Mouse (Mus musculus) liver, embryonic 14.5 days (tissue): ENCODE results near the gene Rimbp2. TPM values are rescaled to one million over a fixed set of nuclear protein-coding genes. Genes with fewer than 3 reads are reported as not detected.

Experiments used
- ATAC-seq: fragments of 200-750 bp; cut with Nextera tagmentation; 2 replicates; pipeline ENCODE4 v1.8.0; 2017; ENCODE audit warnings: moderate number of reproducible peaks, mild to moderate bottlenecking, moderate library complexity; ENCODE audit not compliant: insufficient read depth
- DNase-seq, 3 experiments: peaks; one replicate each; pipeline ENCODE4 v3.0.0-alpha.2; 2012 to 2013; ENCODE audit warnings: low read depth in 3 of 3, low spot score in 3 of 3
- H3K27ac ChIP-seq: fragments of 300-500 bp; sonication (generic); 2 replicates; pipeline ENCODE4 v1.5.1; 2014; ENCODE audit warnings: moderate library complexity, mild to moderate bottlenecking, control low read depth, inconsistent platforms
- H3K27me3 ChIP-seq: fragments of 300-500 bp; sonication (generic); 2 replicates; pipeline ENCODE4 v1.6.1; 2014; ENCODE audit warnings: mild to moderate bottlenecking, low read length, moderate library complexity; ENCODE audit not compliant: control insufficient read depth, insufficient read depth
- H3K36me3 ChIP-seq: fragments of 300-500 bp; sonication (generic); replicated peaks from 2 replicates; pipeline ENCODE4 v1.6.1; 2014; ENCODE audit warnings: low read depth; ENCODE audit not compliant: control insufficient read depth, insufficient read depth
- H3K4me1 ChIP-seq, 2 experiments: fragments of 200-500 bp in 1 of 2; fragments of 300-500 bp in 1 of 2; sonication (generic) in 1 of 2; replicated peaks; 2 replicates each; pipeline ENCODE4 v1.6.1; 2012 to 2014; ENCODE audit warnings: antibody characterized with exemption in 1 of 2, inconsistent platforms in 1 of 2, low read length in 1 of 2; ENCODE audit not compliant: control insufficient read depth in 2 of 2, insufficient read depth in 2 of 2
- H3K4me2 ChIP-seq: fragments of 300-500 bp; sonication (generic); 2 replicates; pipeline ENCODE4 v1.6.1; 2014; ENCODE audit warnings: low read depth, mild to moderate bottlenecking, control low read depth, moderate library complexity
- H3K4me3 ChIP-seq, 2 experiments: fragments of 200-500 bp in 1 of 2; fragments of 300-500 bp in 1 of 2; sonication (generic) in 1 of 2; 2 replicates each; pipeline ENCODE4 v1.5.1; 2012 to 2014; ENCODE audit warnings: low read depth in 2 of 2, low read length in 2 of 2, mild to moderate bottlenecking in 2 of 2, control low read depth in 1 of 2, inconsistent platforms in 1 of 2, moderate library complexity in 1 of 2; ENCODE audit not compliant: insufficient read depth in 1 of 2
- H3K9ac ChIP-seq: fragments of 300-500 bp; sonication (generic); replicated peaks from 2 replicates; pipeline ENCODE4 v1.6.1; 2014; ENCODE audit warnings: mild to moderate bottlenecking, control low read depth, moderate library complexity
- H3K9me3 ChIP-seq: fragments of 300-500 bp; sonication (generic); 2 replicates; pipeline ENCODE4 v1.6.1; 2016; ENCODE audit warnings: low read length, mixed read lengths; ENCODE audit not compliant: control insufficient read depth
- CTCF ChIP-seq: IDR thresholded peaks from 2 replicates; pipeline ENCODE4 v1.5.1; 2016; ENCODE audit warnings: antibody characterized with exemption, low read depth, control low read depth
- EP300 ChIP-seq: IDR thresholded peaks from 2 replicates; pipeline ENCODE4 v1.6.1; 2016; ENCODE audit warnings: antibody characterized with exemption, low read depth
- WGBS: fragments of 180-500 bp; shearing (Covaris S2); extraction: QIAGEN DNeasy Blood & Tissue Kit; methylation state at CpG from one replicate; pipeline ENCODE4 v1.1.7; 2014; ENCODE audit not compliant: insufficient replicate concordance; 5-methylcytosine and 5-hydroxymethylcytosine counted together
- polyA plus RNA-seq, 2 experiments: library from polyadenylated mRNA; depleted of rRNA in 1 of 2; stranded (reverse) in 1 of 2; unstranded in 1 of 2; fragments of >200 nt; fragmentation: Nextera tagmentation in 1 of 2; extraction: Ambion mirVana in 1 of 2; gene quantifications; 2 replicates each; pipeline versions ENCODE4 v1.2.1 to v1.2.3; 2012 to 2014

The Rimbp2 gene
- polyA plus RNA-seq, 2 experiments = 0.01 TPM; not detected in 1

DNA sequence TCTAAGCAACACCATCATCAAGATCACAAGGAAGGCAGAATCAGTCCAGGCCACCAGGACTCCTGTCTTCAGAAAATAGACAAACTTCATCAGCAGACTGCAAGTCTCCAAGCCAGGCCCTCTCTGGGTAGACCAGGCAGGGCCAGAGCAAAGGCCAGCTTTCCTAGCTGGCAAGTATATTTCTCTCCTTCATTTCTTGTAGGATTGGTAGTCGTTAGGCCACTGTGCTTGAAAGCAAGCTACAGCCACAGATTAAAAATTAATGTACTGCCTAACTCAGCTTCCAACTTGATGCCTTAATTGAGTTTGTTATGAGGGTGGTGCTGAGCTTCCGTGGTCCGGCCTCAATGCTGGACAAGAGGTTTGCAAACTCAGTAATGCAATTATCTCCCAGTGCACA is 65.7 kb downstream of the Rimbp2 start:
- no peak for ATAC-seq
- WGBS = 54% methylated on average over 3 of the region's 3 CpGs
- no peak overlapping the region for H3K4me3 ChIP-seq
- no peaks in the 10 kb centered on the region for H3K9me3 ChIP-seq
- H3K27me3 ChIP-seq = no peaks in the 10 kb centered on the region
- H3K4me1 ChIP-seq = no peaks in the 10 kb centered on the region
- no peak overlapping the region for H3K27ac ChIP-seq
- no peak for DNase-seq
- no peak overlapping the region for H3K4me2 ChIP-seq
- TF ChIP-seq EP300 (no peak), CTCF (no peak)
- H3K36me3 ChIP-seq = no peaks in the 10 kb centered on the region
- H3K9ac ChIP-seq = no peak overlapping the region

DNA sequence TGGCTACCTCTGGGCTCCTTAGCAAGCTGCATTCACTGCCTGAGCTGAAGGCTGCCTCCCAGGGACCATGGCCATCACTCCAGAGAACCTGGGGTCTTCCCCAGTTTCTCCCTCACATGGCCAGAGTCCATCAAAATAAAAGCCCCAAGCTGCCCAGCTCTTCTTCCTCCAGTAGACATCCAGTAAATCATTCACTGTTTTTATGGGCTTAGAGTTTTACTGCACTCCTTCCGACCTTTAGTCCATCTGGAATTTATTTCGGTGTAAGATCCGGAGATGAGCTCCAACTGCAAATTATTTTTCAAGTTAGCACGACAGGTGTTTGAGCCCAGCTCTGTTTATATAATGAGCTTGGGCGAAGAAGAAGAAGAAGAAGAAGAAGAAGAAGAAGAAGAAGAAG is 69.0 kb downstream of the Rimbp2 start:
- Histone ChIP-seq H3K36me3 (no peaks in the 10 kb centered on the region), H3K4me3 (no peak overlapping the region), H3K9me3 (no peaks in the 10 kb centered on the region), H3K9ac (no peak overlapping the region), H3K4me2 (no peak overlapping the region), H3K4me1 (no peaks in the 10 kb centered on the region), H3K27me3 (no peaks in the 10 kb centered on the region), H3K27ac (no peak overlapping the region)
- no peak for TF ChIP-seq EP300
- TF ChIP-seq CTCF = no peak
- WGBS = 64% methylated on average over 5 of the region's 5 CpGs
- ATAC-seq (no peak), DNase-seq (no peak)

- no peak for TF ChIP-seq EP300
- no peak for TF ChIP-seq CTCF
- Histone ChIP-seq H3K4me1 (no peaks in the 10 kb centered on the region), H3K27ac (no peak overlapping the region), H3K9me3 (no peaks in the 10 kb centered on the region), H3K9ac (no peak overlapping the region), H3K27me3 (no peaks in the 10 kb centered on the region), H3K36me3 (no peaks in the 10 kb centered on the region), H3K4me3 (no peak overlapping the region), H3K4me2 (no peak overlapping the region)
- no peak for DNase-seq
- 36% methylated on average over 3 of the region's 3 CpGs for WGBS
- ATAC-seq = no peak
Observed at GRCm38 (mm10) chr5:128879092-128879491, 74.2 kb downstream of the Rimbp2 start.

DNA sequence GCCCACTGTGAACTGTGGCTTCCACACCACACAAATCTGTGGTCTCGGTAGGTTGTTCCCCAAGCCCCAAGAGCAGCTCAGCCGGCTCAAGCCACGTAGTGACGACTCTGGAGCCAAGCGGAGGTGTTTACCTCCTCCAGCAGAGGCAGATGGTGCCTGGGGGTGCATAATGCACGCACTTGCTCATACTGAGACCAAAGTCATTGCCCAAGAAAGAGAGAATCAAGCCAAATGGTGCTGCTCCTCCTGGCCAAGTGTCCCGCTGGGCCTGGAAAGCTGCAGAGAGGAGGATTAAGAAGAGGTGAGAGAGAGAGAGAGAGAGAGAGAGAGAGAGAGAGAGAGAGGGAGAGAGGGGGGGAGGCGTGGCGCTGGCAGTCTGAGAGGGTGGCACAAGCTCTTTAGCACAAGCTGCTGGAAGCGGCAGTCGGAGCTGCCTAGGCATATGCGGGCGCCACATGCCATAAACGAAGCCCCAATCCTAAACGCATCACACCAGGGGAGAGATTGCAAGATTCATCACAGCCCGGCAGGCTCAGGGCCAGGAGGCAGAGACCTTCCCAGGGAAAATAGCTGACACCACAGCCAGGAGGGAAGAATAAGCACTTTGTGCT is 75.8 kb downstream of the Rimbp2 start:
- 9% methylated on average over 16 of the region's 16 CpGs for WGBS
- Histone ChIP-seq H3K9ac (no peak overlapping the region), H3K27me3 (no peaks in the 10 kb centered on the region), H3K4me2 (no peak overlapping the region), H3K4me1 (no peaks in the 10 kb centered on the region), H3K36me3 (no peaks in the 10 kb centered on the region), H3K4me3 (no peak overlapping the region), H3K9me3 (no peaks in the 10 kb centered on the region), H3K27ac (no peak overlapping the region)
- ATAC-seq (no peak), DNase-seq (no peak)
- no peak for TF ChIP-seq EP300
- TF ChIP-seq CTCF = no peak

DNA sequence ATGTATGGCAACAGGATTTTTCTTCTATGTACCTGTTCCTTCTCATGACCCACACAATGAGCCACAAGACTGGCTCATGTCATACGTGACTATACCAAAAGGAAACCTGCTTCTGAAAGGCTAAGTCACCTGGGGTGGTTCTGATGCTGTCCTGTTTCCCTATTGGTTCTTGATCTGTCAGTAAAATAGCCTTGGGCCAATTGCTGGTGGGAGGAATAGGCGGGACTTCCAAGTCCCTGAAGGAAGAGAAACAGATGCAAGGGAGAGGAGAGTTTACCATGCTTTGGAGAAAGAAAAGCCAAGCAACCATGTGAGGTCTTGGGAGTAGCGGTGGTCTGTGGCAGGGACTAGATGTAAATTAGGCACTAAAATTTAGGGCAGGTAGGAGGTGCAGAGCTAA is 81.6 kb downstream of the Rimbp2 start:
- DNase-seq (no peak), ATAC-seq (no peak)
- 44% methylated on average over 3 of the region's 3 CpGs for WGBS

More for the DNA sequence above, 81.6 kb downstream of the Rimbp2 start:
- Histone ChIP-seq H3K4me3 (no peak overlapping the region), H3K4me2 (no peak overlapping the region), H3K9ac (no peak overlapping the region), H3K4me1 (no peaks in the 10 kb centered on the region), H3K36me3 (no peaks in the 10 kb centered on the region), H3K27ac (no peak overlapping the region), H3K9me3 (no peaks in the 10 kb centered on the region), H3K27me3 (no peaks in the 10 kb centered on the region)
- TF ChIP-seq CTCF (no peak), EP300 (no peak)
